Mouse (Mus musculus) heart, embryonic 16.5 days (tissue): ENCODE data around the gene Ufsp2. TPM values are rescaled to one million over a fixed set of nuclear protein-coding genes. Genes with fewer than 3 reads are reported as not detected.
A peak's percentile ranks its signal among the peaks of the same experiment; 100 is the strongest.

Experiments
- ATAC-seq: fragments of 200-750 bp; cut with Nextera tagmentation; replicated peaks from 2 replicates; pipeline ENCODE4 v1.8.0; 2017; ENCODE audit warnings: moderate number of reproducible peaks; ENCODE audit not compliant: insufficient read depth, low FRiP score; ENCODE audit errors: extremely low read depth
- H3K27ac ChIP-seq: fragments of 300-500 bp; sonication (generic); 2 replicates; pipeline ENCODE4 v1.5.1; 2014; ENCODE audit warnings: mild to moderate bottlenecking, low read length, control low read depth, moderate library complexity
- H3K27me3 ChIP-seq: fragments of 300-500 bp; sonication (generic); 2 replicates; pipeline ENCODE4 v1.6.1; 2014; ENCODE audit warnings: low read length, mixed read lengths; ENCODE audit not compliant: control insufficient read depth, insufficient read depth
- H3K36me3 ChIP-seq: fragments of 300-500 bp; sonication (generic); 2 replicates; pipeline ENCODE4 v1.6.1; 2014; ENCODE audit not compliant: control insufficient read depth, insufficient read depth
- H3K4me1 ChIP-seq: fragments of 300-500 bp; sonication (generic); 2 replicates; pipeline ENCODE4 v1.6.1; 2014; ENCODE audit warnings: low read length, mixed read lengths; ENCODE audit not compliant: control insufficient read depth, insufficient read depth
- H3K4me2 ChIP-seq: fragments of 300-500 bp; sonication (generic); 2 replicates; pipeline ENCODE4 v1.6.1; 2014; ENCODE audit warnings: low read depth, mild to moderate bottlenecking, control low read depth, low read length
- H3K4me3 ChIP-seq: fragments of 300-500 bp; sonication (generic); 2 replicates; pipeline ENCODE4 v1.5.1; 2014; ENCODE audit warnings: mild to moderate bottlenecking, control low read depth, low read length
- H3K9ac ChIP-seq: fragments of 300-500 bp; sonication (generic); 2 replicates; pipeline ENCODE4 v1.6.1; 2014; ENCODE audit warnings: low read length, control low read depth
- H3K9me3 ChIP-seq: fragments of 300-500 bp; sonication (generic); replicated peaks from 2 replicates; pipeline ENCODE4 v1.6.1; 2016; ENCODE audit warnings: low read length; ENCODE audit not compliant: control insufficient read depth
- WGBS: fragments of 180-500 bp; shearing (Covaris S2); extraction: QIAGEN DNeasy Blood & Tissue Kit; methylation state at CpG from one replicate; pipeline ENCODE4 v1.1.7; 2014; 5-methylcytosine and 5-hydroxymethylcytosine counted together
- polyA plus RNA-seq: library from polyadenylated mRNA; unstranded; fragments of >200 nt; fragmentation: Nextera tagmentation; extraction: Ambion mirVana; gene quantifications from 2 replicates; pipeline ENCODE4 v1.2.1, GENCODE M21; 2015

Ufsp2 gene
- polyA plus RNA-seq, 1 experiment from 2014 or later = 46.6 TPM

DNA sequence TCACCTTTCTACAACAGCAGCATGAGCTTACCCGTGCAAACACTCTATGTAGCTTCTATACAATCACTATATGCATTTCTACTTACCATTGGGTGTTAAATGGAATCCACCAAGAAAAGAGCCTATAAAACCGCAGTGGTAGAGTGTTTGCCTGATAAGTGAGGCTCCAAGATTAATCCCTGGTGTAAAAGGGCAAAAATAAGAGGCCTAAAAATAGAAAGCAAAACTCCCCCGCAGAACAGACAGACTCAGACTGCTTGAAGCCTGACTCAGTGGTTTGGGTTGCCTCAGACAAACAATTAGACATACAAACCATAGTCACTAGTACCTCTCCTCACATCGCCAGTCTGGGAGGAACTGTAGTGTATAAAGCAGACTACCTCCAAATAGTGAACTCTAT, 30.3 kb downstream of the Ufsp2 start, which contains the start of gene Ankrd37:
Gene Ankrd37, minus strand, starts transcription at position 112 of the 400 bp plus-strand sequence.
- Histone ChIP-seq H3K9ac (peak within 1 kb of the TSS; percentile 30; the same call in 1 of the 2 replicates), H3K9me3 (no peaks in the 10 kb centered on the region), H3K4me2 (peak within 1 kb of the TSS; percentile 49), H3K4me3 (peak within 1 kb of the TSS; percentile 7; the same call in 1 of the 2 replicates), H3K4me1 (peaks cover 7% of the 10 kb centered on the region; the same call in 1 of the 2 replicates), H3K36me3 (no peaks in the 10 kb centered on the region), H3K27me3 (no peaks in the 10 kb centered on the region), H3K27ac (peak within 1 kb of the TSS; percentile 81)
- 25% methylated on average over 4 of the region's 4 CpGs for WGBS
- ATAC-seq = no peak

- no peak for ATAC-seq
- no peaks in the 10 kb centered on the region for H3K36me3 ChIP-seq
- no peak overlapping the region for H3K27ac ChIP-seq
- no peak overlapping the region for H3K4me2 ChIP-seq
- no peak overlapping the region for H3K4me3 ChIP-seq
- no peaks in the 10 kb centered on the region for H3K9me3 ChIP-seq
- peaks cover 13% of the 10 kb centered on the region for H3K4me1 ChIP-seq
- no peaks in the 10 kb centered on the region for H3K27me3 ChIP-seq
- 69% methylated on average over 3 of the region's 3 CpGs for WGBS
- no peak overlapping the region for H3K9ac ChIP-seq
These were observed 31.8 kb downstream of the Ufsp2 start for GRCm38 (mm10) chr8:46007050-46007672.

DNA sequence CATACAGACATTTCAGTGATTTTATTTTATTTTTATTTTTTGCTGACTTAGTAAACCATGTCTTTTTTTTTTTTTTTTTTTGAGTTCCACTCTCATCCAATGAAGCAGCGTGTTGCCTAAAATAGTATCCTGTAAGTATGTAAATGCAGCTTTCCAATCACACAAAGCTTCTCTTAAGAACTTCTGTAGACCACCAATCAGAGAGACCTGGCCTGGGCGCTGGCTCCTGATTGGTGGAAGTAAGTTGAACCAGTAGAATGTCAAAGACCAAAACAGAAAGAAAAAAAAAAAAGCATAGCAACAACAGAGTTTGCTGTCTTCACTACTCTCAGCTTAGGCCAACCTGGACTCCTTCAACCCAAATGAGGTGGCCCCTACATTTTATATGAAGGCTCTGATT, 35.0 kb downstream of the Ufsp2 start:
- Histone ChIP-seq H3K27me3 (no peaks in the 10 kb centered on the region), H3K4me3 (peak overlapping the region; percentile 29), H3K36me3 (no peaks in the 10 kb centered on the region), H3K4me2 (peak overlapping the region; percentile 55), H3K9me3 (no peaks in the 10 kb centered on the region), H3K9ac (peak overlapping the region; percentile 27), H3K4me1 (peaks cover 10% of the 10 kb centered on the region), H3K27ac (peak overlapping the region; percentile 74)
- 52% methylated on average over 2 of the region's 2 CpGs for WGBS
- ATAC-seq = no peak

- 8% methylated on average over 17 of the region's 17 CpGs for WGBS
- Histone ChIP-seq H3K9ac (peak overlapping the region; percentile 27), H3K9me3 (no peaks in the 10 kb centered on the region), H3K4me1 (peaks cover 7% of the 10 kb centered on the region), H3K27ac (peak overlapping the region; percentile 74), H3K4me3 (peak overlapping the region; percentile 29), H3K36me3 (no peaks in the 10 kb centered on the region), H3K4me2 (peak overlapping the region; percentile 55), H3K27me3 (no peaks in the 10 kb centered on the region)
- peak; percentile 81; the same call in 1 of the 2 replicates for ATAC-seq
These were observed 35.7 kb downstream of the Ufsp2 start for GRCm38 (mm10) chr8:46010746-46011680.

GRCm38 (mm10) chr8:46022203-46022602, 46.9 kb downstream of the Ufsp2 start:
- H3K36me3 ChIP-seq = no peaks in the 10 kb centered on the region
- WGBS = 79% methylated on average over 9 of the region's 9 CpGs
- ATAC-seq = no peak
- no peaks in the 10 kb centered on the region for H3K9me3 ChIP-seq
- no peak overlapping the region for H3K4me2 ChIP-seq
- H3K9ac ChIP-seq = no peak overlapping the region
- no peaks in the 10 kb centered on the region for H3K4me1 ChIP-seq
- H3K4me3 ChIP-seq = no peak overlapping the region
- no peaks in the 10 kb centered on the region for H3K27me3 ChIP-seq
- no peak overlapping the region for H3K27ac ChIP-seq

DNA sequence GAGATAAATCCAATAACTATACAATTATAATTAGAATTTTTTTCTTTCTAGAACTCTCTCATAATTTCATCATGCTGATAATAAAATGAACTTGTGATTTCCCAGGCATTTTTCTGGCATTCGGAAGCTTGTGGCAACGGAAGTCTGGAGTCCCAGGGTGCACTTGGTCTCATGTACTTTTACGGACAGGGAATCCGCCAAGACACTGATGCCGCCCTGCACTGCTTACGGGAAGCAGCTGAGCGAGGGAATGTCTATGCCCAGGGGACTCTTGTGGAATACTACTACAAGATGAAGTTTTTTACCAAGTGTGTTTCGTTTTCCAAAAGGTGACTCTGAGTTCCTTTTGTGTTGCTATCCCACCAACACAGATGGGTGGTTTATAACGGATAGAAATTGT, 47.4 kb downstream of the Ufsp2 start:
- H3K27ac ChIP-seq = no peak overlapping the region

DNA sequence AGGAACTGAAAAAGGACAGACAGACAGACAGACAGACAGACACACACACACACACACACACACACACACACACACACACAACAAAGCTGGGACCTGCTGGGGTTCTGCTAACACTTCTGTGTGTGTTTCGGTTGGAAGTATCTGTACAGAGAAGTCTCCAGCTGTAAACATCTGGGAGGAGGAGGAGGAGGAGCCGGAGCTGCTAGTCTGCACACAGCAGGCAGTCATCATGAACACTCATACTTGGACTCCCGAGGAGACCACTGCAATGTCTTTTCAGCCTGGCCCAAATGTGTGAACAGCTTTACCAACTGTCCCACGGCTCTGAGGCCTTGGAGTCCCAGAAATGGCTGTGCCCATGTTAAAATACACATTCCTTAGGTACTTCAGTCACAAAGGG, 49.1 kb downstream of the Ufsp2 start:
- no peaks in the 10 kb centered on the region for H3K27me3 ChIP-seq
- 43% methylated on average over 4 of the region's 4 CpGs for WGBS
- H3K9me3 ChIP-seq = no peaks in the 10 kb centered on the region
- no peak for ATAC-seq
- no peak overlapping the region for H3K4me3 ChIP-seq
- H3K27ac ChIP-seq = no peak overlapping the region
- no peaks in the 10 kb centered on the region for H3K36me3 ChIP-seq
- no peak overlapping the region for H3K4me2 ChIP-seq
- H3K9ac ChIP-seq = no peak overlapping the region
- H3K4me1 ChIP-seq = no peaks in the 10 kb centered on the region

More for the DNA sequence above, 47.4 kb downstream of the Ufsp2 start:
- no peaks in the 10 kb centered on the region for H3K4me1 ChIP-seq
- H3K9me3 ChIP-seq = no peaks in the 10 kb centered on the region
- WGBS = 86% methylated on average over 9 of the region's 9 CpGs
- H3K9ac ChIP-seq = no peak overlapping the region
- no peaks in the 10 kb centered on the region for H3K36me3 ChIP-seq
- H3K27me3 ChIP-seq = no peaks in the 10 kb centered on the region
- ATAC-seq = no peak
- no peak overlapping the region for H3K4me3 ChIP-seq
- H3K4me2 ChIP-seq = no peak overlapping the region

DNA sequence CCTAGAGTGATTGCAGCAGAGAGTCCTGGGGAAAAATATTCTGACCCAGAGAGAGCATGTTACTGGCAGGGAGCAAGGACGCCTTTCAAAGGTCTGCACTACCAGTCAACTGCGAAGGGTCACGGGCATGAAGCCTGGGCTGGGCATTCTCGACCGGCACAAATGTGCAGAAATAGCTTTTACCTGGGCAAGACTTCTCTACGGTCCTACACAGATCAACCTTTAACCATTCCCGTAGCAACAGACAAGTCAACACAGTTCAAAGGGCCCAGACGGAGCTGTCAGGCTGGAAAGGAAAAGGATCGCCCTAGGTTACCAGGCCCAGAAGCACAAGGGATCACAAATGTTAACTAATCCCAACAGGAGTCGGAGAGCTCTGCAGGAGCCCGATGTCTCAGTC, 60.9 kb downstream of the Ufsp2 start:
- peaks cover 5% of the 10 kb centered on the region; the same call in 1 of the 2 replicates for H3K4me1 ChIP-seq

DNA sequence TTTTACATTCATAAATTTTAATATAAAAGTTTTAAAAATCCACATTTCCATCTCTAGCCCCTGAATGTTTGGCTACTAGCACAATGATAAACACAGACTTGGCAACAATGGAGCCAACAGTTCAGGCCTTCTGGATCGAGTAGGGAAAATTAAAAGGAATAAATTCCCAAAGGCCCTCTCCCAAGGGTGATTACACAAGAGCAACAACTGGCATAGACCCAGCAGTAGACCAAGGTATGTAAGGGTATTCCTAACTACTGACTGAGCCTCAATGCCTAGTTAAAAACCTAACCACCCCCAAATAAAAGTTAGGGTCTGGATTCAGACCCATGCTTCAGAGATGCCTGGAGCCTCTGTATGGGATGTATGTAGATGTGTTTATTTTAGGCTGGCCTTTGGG, 64.3 kb downstream of the Ufsp2 start:
- no peak overlapping the region for H3K4me3 ChIP-seq
- H3K9me3 ChIP-seq = no peaks in the 10 kb centered on the region
- WGBS = 62% methylated on average over 1 of the region's 1 CpGs
- no peak overlapping the region for H3K4me2 ChIP-seq
- H3K27me3 ChIP-seq = no peaks in the 10 kb centered on the region
- H3K4me1 ChIP-seq = peaks cover 5% of the 10 kb centered on the region; the same call in 1 of the 2 replicates
- ATAC-seq = no peak
- no peak overlapping the region for H3K9ac ChIP-seq
- no peak overlapping the region for H3K27ac ChIP-seq
- peaks cover 14% of the 10 kb centered on the region; the same call in 1 of the 2 replicates for H3K36me3 ChIP-seq

More for the DNA sequence above, 60.9 kb downstream of the Ufsp2 start:
- no peak overlapping the region for H3K4me3 ChIP-seq
- no peak for ATAC-seq
- H3K27ac ChIP-seq = no peak overlapping the region
- 77% methylated on average over 11 of the region's 11 CpGs for WGBS
- no peaks in the 10 kb centered on the region for H3K27me3 ChIP-seq
- no peak overlapping the region for H3K9ac ChIP-seq
- no peak overlapping the region for H3K4me2 ChIP-seq
- H3K9me3 ChIP-seq = no peaks in the 10 kb centered on the region
- H3K36me3 ChIP-seq = peaks cover 13% of the 10 kb centered on the region; the same call in 1 of the 2 replicates
